Mouse (Mus musculus) forebrain, embryonic 11.5 days (tissue): ENCODE measurements around the gene 1700029J07Rik. TPM values are rescaled to one million over a fixed set of nuclear protein-coding genes. Genes with fewer than 3 reads are reported as not detected.

ENCODE experiments used
- ATAC-seq: fragments of 200-750 bp; cut with Nextera tagmentation; replicated peaks from 2 replicates; pipeline ENCODE4 v1.8.0; 2017; ENCODE audit warnings: moderate TSS enrichment; ENCODE audit not compliant: low FRiP score
- DNase-seq: peaks from one replicate; pipeline ENCODE4 v3.0.0-alpha.2; 2017; ENCODE audit warnings: low spot score
- H3K27ac ChIP-seq: fragments of 300-500 bp; sonication (generic); 2 replicates; pipeline ENCODE4 v1.5.1; 2014; ENCODE audit warnings: low read depth, low read length
- H3K27me3 ChIP-seq: fragments of 300-500 bp; sonication (generic); 2 replicates; pipeline ENCODE4 v1.6.1; 2014; ENCODE audit warnings: mild to moderate bottlenecking, low read length, mixed read lengths; ENCODE audit not compliant: control insufficient read depth, insufficient read depth
- H3K36me3 ChIP-seq: fragments of 300-500 bp; sonication (generic); 2 replicates; pipeline ENCODE4 v1.6.1; 2014; ENCODE audit warnings: mild to moderate bottlenecking, low read length, moderate library complexity, mixed read lengths; ENCODE audit not compliant: control insufficient read depth, insufficient read depth
- H3K4me1 ChIP-seq: fragments of 300-500 bp; sonication (generic); replicated peaks from 2 replicates; pipeline ENCODE4 v1.6.1; 2014; ENCODE audit warnings: low read length, mixed read lengths; ENCODE audit not compliant: control insufficient read depth, insufficient read depth
- H3K4me2 ChIP-seq: fragments of 300-500 bp; sonication (generic); 2 replicates; pipeline ENCODE4 v1.6.1; 2014; ENCODE audit warnings: low read depth, mild to moderate bottlenecking, low read length, moderate library complexity, mixed read lengths; ENCODE audit not compliant: severe bottlenecking
- H3K4me3 ChIP-seq: fragments of 300-500 bp; sonication (generic); 2 replicates; pipeline ENCODE4 v1.5.1; 2014; ENCODE audit warnings: low read depth, low read length
- H3K9ac ChIP-seq: fragments of 300-500 bp; sonication (generic); 2 replicates; pipeline ENCODE4 v1.6.1; 2014; ENCODE audit warnings: low read length
- H3K9me3 ChIP-seq: fragments of 300-500 bp; sonication (generic); 2 replicates; pipeline ENCODE4 v1.6.1; 2016; ENCODE audit warnings: low read length, mixed read lengths; ENCODE audit not compliant: control insufficient read depth
- WGBS: fragments of 180-500 bp; shearing (Covaris S2); extraction: QIAGEN DNeasy Blood & Tissue Kit; methylation state at CpG from one replicate; pipeline ENCODE4 v1.1.7; 2014; 5-methylcytosine and 5-hydroxymethylcytosine counted together
- polyA plus RNA-seq: library from polyadenylated mRNA; unstranded; fragments of >200 nt; fragmentation: Nextera tagmentation; extraction: Ambion mirVana; gene quantifications from 2 replicates; pipeline ENCODE4 v1.2.1, GENCODE M21; 2014

1700029J07Rik gene
- 3.2 and 4.7 TPM in 2 replicates for polyA plus RNA-seq

GRCm38 (mm10) chr8:45975126-45975836, at the start of gene 1700029J07Rik, which contains the start of gene Ufsp2:
TSS of gene 1700029J07Rik (minus strand) at chr8:45975252.
TSS of gene Ufsp2 (plus strand) at chr8:45975528.
- H3K9ac ChIP-seq, result peak within 1 kb of the TSS; percentile 64
- ATAC-seq (peak; percentile 98), DNase-seq (peak; percentile 98)
- no peaks in the 10 kb centered on the region for H3K27me3 ChIP-seq
- peak within 1 kb of the TSS; percentile 56 for H3K4me3 ChIP-seq
- H3K9me3 ChIP-seq, result no peaks in the 10 kb centered on the region; the same call in 1 of the 2 replicates
- H3K27ac ChIP-seq, result peak within 1 kb of the TSS; percentile 48; the same call in 1 of the 2 replicates
- H3K4me2 ChIP-seq, result peak within 1 kb of the TSS; percentile 73
- peaks cover 4% of the 10 kb centered on the region; the same call in 1 of the 2 replicates for H3K4me1 ChIP-seq
- under 1% methylated on average over 57 of the region's 57 CpGs for WGBS
- H3K36me3 ChIP-seq, result no peaks in the 10 kb centered on the region

- no peak for DNase-seq
- Histone ChIP-seq H3K4me1 (no peaks in the 10 kb centered on the region), H3K4me2 (no peak overlapping the region), H3K9me3 (no peaks in the 10 kb centered on the region), H3K4me3 (no peak overlapping the region), H3K27ac (no peak overlapping the region), H3K27me3 (no peaks in the 10 kb centered on the region), H3K9ac (no peak overlapping the region), H3K36me3 (no peaks in the 10 kb centered on the region)
- WGBS, result 71% methylated on average over 4 of the region's 4 CpGs
- no peak for ATAC-seq
These were observed 49.3 kb upstream of the 1700029J07Rik start for GRCm38 (mm10) chr8:46024392-46024791.

- no peak overlapping the region for H3K4me3 ChIP-seq
- no peaks in the 10 kb centered on the region for H3K4me1 ChIP-seq
- H3K27me3 ChIP-seq, result no peaks in the 10 kb centered on the region
- no peak overlapping the region for H3K27ac ChIP-seq
- H3K4me2 ChIP-seq, result no peak overlapping the region
- 90% methylated on average over 9 of the region's 9 CpGs for WGBS
- DNase-seq (no peak), ATAC-seq (no peak)
- H3K36me3 ChIP-seq, result no peaks in the 10 kb centered on the region
- no peak overlapping the region for H3K9ac ChIP-seq
- H3K9me3 ChIP-seq, result no peaks in the 10 kb centered on the region
These were observed 47.7 kb upstream of the 1700029J07Rik start for GRCm38 (mm10) chr8:46022758-46023157.

DNA sequence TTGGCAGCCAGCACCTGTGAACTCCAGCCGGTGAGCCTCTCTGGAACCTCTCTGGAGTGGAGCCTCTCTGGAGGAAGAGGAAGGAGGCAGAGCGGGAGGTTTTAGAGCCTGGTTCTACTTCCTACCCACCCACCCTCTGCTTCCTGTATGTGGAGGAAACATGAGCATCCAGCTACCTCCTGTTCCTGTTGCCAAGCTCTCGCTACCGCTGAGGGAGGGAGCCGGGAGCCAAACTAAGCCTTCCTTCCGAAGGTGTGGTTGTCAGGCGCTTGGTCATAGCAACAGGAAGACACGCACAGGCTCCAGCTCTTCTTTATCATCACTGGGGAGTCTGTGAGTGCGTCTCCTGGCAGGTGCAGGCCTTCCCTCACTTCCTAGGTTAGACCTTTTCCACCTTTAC, 47.2 kb upstream of the 1700029J07Rik start:
- Histone ChIP-seq H3K9me3 (no peaks in the 10 kb centered on the region), H3K4me1 (no peaks in the 10 kb centered on the region), H3K36me3 (no peaks in the 10 kb centered on the region), H3K9ac (no peak overlapping the region), H3K27me3 (no peaks in the 10 kb centered on the region), H3K27ac (no peak overlapping the region), H3K4me3 (no peak overlapping the region), H3K4me2 (no peak overlapping the region)
- ATAC-seq, result no peak
- DNase-seq, result no peak
- WGBS, result 87% methylated on average over 9 of the region's 9 CpGs

DNA sequence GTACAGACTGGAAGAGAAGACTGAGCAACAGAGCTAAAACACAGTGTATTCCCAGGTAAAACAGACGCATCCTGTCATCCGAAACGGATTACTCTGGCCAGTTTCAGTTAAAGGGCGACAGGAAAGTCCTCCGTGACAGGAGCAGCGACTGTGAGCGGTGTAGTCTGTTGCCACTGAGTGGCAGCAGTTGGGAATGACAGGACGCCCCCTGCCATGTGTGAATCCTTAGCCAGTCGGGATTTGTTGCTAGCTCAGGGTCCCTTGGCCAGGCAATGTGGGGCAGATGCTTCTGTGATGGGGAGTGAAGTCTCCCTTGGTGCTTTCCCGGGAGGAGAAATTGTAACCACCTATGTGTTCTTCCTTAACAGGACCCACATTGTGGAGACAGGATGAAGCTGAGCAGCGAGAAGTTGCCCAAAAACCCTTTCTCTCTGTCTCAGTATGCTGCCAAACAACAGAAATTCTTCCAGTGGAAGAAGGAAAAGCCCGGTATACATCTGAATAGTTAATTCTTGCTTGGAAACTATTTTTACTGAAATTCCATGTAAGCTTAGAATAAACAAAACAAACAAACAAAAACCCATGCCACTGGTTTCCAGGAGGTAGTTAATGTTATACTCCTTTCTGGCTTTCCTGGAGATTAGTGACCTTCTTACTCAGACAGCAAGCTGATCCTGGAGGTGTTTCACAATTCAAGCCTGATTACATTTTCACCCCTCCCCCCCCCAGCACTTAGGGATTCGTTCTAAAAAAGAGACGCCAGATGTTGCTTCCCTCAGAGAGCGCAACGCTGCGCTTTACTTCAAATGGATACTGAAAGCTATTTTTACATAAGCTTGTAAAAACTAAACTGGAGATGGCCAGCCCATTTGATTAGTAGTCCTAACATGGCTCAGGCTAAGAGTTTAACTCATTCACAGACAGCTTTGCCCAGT, 36.0 kb upstream of the 1700029J07Rik start:
- ATAC-seq (0 out of 2 replicates have a peak, but pooled peaks have one; percentile 21), DNase-seq (no peak)
- H3K4me2 ChIP-seq, result peak overlapping the region; percentile 36; the same call in 1 of the 2 replicates
- H3K9me3 ChIP-seq, result no peaks in the 10 kb centered on the region
- H3K27me3 ChIP-seq, result no peaks in the 10 kb centered on the region
- H3K27ac ChIP-seq, result no peak overlapping the region
- H3K9ac ChIP-seq, result no peak overlapping the region
- H3K36me3 ChIP-seq, result no peaks in the 10 kb centered on the region
- H3K4me1 ChIP-seq, result peaks cover 5% of the 10 kb centered on the region; the same call in 1 of the 2 replicates
- H3K4me3 ChIP-seq, result no peak overlapping the region
- 19% methylated on average over 17 of the region's 17 CpGs for WGBS

DNA sequence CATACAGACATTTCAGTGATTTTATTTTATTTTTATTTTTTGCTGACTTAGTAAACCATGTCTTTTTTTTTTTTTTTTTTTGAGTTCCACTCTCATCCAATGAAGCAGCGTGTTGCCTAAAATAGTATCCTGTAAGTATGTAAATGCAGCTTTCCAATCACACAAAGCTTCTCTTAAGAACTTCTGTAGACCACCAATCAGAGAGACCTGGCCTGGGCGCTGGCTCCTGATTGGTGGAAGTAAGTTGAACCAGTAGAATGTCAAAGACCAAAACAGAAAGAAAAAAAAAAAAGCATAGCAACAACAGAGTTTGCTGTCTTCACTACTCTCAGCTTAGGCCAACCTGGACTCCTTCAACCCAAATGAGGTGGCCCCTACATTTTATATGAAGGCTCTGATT, 35.3 kb upstream of the 1700029J07Rik start:
- H3K9ac ChIP-seq, result no peak overlapping the region
- H3K4me1 ChIP-seq, result peaks cover 5% of the 10 kb centered on the region; the same call in 1 of the 2 replicates
- H3K4me2 ChIP-seq, result peak overlapping the region; percentile 36; the same call in 1 of the 2 replicates
- no peak overlapping the region for H3K27ac ChIP-seq
- WGBS, result 44% methylated on average over 2 of the region's 2 CpGs
- DNase-seq, result no peak
- H3K27me3 ChIP-seq, result no peaks in the 10 kb centered on the region
- no peak for ATAC-seq
- no peaks in the 10 kb centered on the region for H3K36me3 ChIP-seq
- H3K9me3 ChIP-seq, result no peaks in the 10 kb centered on the region
- no peak overlapping the region for H3K4me3 ChIP-seq

- no peak overlapping the region for H3K4me3 ChIP-seq
- no peak overlapping the region for H3K27ac ChIP-seq
- H3K4me1 ChIP-seq, result peaks cover 5% of the 10 kb centered on the region; the same call in 1 of the 2 replicates
- ATAC-seq, result no peak
- H3K4me2 ChIP-seq, result no peak overlapping the region
- H3K27me3 ChIP-seq, result no peaks in the 10 kb centered on the region
- no peaks in the 10 kb centered on the region for H3K9me3 ChIP-seq
- no peak overlapping the region for H3K9ac ChIP-seq
- WGBS, result 87% methylated on average over 3 of the region's 3 CpGs
- DNase-seq, result no peak
- H3K36me3 ChIP-seq, result no peaks in the 10 kb centered on the region
These were observed 32.1 kb upstream of the 1700029J07Rik start for GRCm38 (mm10) chr8:46007050-46007672.

DNA sequence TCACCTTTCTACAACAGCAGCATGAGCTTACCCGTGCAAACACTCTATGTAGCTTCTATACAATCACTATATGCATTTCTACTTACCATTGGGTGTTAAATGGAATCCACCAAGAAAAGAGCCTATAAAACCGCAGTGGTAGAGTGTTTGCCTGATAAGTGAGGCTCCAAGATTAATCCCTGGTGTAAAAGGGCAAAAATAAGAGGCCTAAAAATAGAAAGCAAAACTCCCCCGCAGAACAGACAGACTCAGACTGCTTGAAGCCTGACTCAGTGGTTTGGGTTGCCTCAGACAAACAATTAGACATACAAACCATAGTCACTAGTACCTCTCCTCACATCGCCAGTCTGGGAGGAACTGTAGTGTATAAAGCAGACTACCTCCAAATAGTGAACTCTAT, 30.5 kb upstream of the 1700029J07Rik start, which contains the start of gene Ankrd37:
Gene Ankrd37 (minus strand): TSS at position 112 of the 400 bp plus-strand sequence.
- Histone ChIP-seq H3K9ac (no peak within 1 kb of the TSS), H3K36me3 (no peaks in the 10 kb centered on the region), H3K9me3 (no peaks in the 10 kb centered on the region), H3K4me3 (no peak within 1 kb of the TSS), H3K4me2 (no peak within 1 kb of the TSS), H3K27ac (no peak within 1 kb of the TSS), H3K27me3 (no peaks in the 10 kb centered on the region), H3K4me1 (peaks cover under 1% of the 10 kb centered on the region; the same call in 1 of the 2 replicates)
- WGBS, result 82% methylated on average over 4 of the region's 4 CpGs
- DNase-seq (no peak), ATAC-seq (no peak)
